Mouse (Mus musculus) C2C12 (cell line): ENCODE measurements at regions not wholly inside any gene's neighbourhood (a gene's known extent, or its start where the extent isn't known, plus 50 kb on each side); places are given as distances from the start of the nearest gene placed in this dataset.

ENCODE experiments used
- CEBPB ChIP-seq: IDR thresholded peaks from one replicate; pipeline ENCODE4 v1.6.1; 2011; ENCODE audit warnings: low read depth, mild to moderate bottlenecking, control low read depth, moderate library complexity
- CTCF ChIP-seq: IDR thresholded peaks from one replicate; pipeline ENCODE4 v1.5.1; 2011; ENCODE audit not compliant: control insufficient read depth, insufficient read depth, insufficient read length
- FOSL1 ChIP-seq: IDR thresholded peaks from one replicate; pipeline ENCODE4 v1.8.0; 2011; ENCODE audit warnings: mild to moderate bottlenecking, low read length; ENCODE audit not compliant: poor library complexity, insufficient read depth, severe bottlenecking
- MAX ChIP-seq: IDR thresholded peaks from one replicate; pipeline ENCODE4 v1.6.1; 2011; ENCODE audit warnings: mild to moderate bottlenecking, control low read depth
- MYOG ChIP-seq: IDR thresholded peaks from one replicate; pipeline ENCODE4 v1.6.1; 2011; ENCODE audit not compliant: control insufficient read depth, insufficient read length; ENCODE audit errors: extremely low read depth
- USF1 ChIP-seq: IDR thresholded peaks from one replicate; pipeline ENCODE4 v1.6.1; 2011; ENCODE audit warnings: low read depth, mild to moderate bottlenecking, control low read depth, moderate library complexity

GRCm38 (mm10) chr4:87424066-87424465 is 193.8 kb upstream of the Slc24a2 start:
- no peak for TF ChIP-seq CTCF
- no peak for TF ChIP-seq USF1
- no peak for TF ChIP-seq CEBPB
- TF ChIP-seq MAX, result no peak
- TF ChIP-seq MYOG, result no peak
- no peak for TF ChIP-seq FOSL1
